Mouse (Mus musculus) MEL (cell line): ENCODE results near the gene Mfsd4b5. TPM values are rescaled to one million over a fixed set of nuclear protein-coding genes. Genes with fewer than 3 reads are reported as not detected.

ENCODE experiments used
- DNase-seq: peaks from one replicate; pipeline ENCODE4 v3.0.0; 2011; ENCODE audit warnings: low read depth, low spot score
- H3K27ac ChIP-seq: 2 replicates; pipeline ENCODE4 v1.5.1; 2012; ENCODE audit warnings: low read depth, mild to moderate bottlenecking, control low read depth, low read length, moderate library complexity; ENCODE audit not compliant: control insufficient read depth
- H3K27me3 ChIP-seq, 2 experiments: fragments of 150-350 bp in 1 of 2; sonication (generic) in 1 of 2; 2 replicates each; pipeline ENCODE4 v1.6.1; 2012; ENCODE audit warnings: low read length in 2 of 2, mild to moderate bottlenecking in 2 of 2, improper control_type of control experiment in 1 of 2, moderate library complexity in 1 of 2; ENCODE audit not compliant: insufficient read depth in 2 of 2, control insufficient read depth in 1 of 2
- H3K36me3 ChIP-seq, 2 experiments: 2 replicates each; pipeline ENCODE4 v1.6.1; 2012 to 2014; ENCODE audit warnings: low read length in 2 of 2, improper control_type of control experiment in 1 of 2, inconsistent platforms in 1 of 2, mild to moderate bottlenecking in 1 of 2; ENCODE audit not compliant: insufficient read depth in 2 of 2, control insufficient read depth in 1 of 2
- H3K4me1 ChIP-seq, 2 experiments: fragments of 150-350 bp in 1 of 2; sonication (generic) in 1 of 2; 2 replicates each; pipeline ENCODE4 v1.6.1; 2012; ENCODE audit warnings: low read length in 2 of 2, improper control_type of control experiment in 1 of 2, mild to moderate bottlenecking in 1 of 2; ENCODE audit not compliant: insufficient read depth in 2 of 2, control insufficient read depth in 1 of 2
- H3K4me3 ChIP-seq, 2 experiments: fragments of 150-350 bp in 1 of 2; sonication (generic) in 1 of 2; 2 replicates each; pipeline ENCODE4 v1.5.1; 2012; ENCODE audit warnings: low read depth in 2 of 2, low read length in 2 of 2, mild to moderate bottlenecking in 2 of 2, moderate library complexity in 2 of 2, control low read depth in 1 of 2, improper control_type of control experiment in 1 of 2; ENCODE audit not compliant: control insufficient read depth in 1 of 2, insufficient read depth in 1 of 2
- H3K79me2 ChIP-seq: 2 replicates; pipeline ENCODE4 v1.6.1; 2012; ENCODE audit warnings: mild to moderate bottlenecking, low read length, moderate library complexity; ENCODE audit not compliant: control insufficient read depth, poor library complexity, insufficient read depth
- H3K9ac ChIP-seq: 2 replicates; pipeline ENCODE4 v1.6.1; 2012; ENCODE audit warnings: low read depth, mild to moderate bottlenecking, control low read depth, low read length, moderate library complexity; ENCODE audit not compliant: control insufficient read depth, poor library complexity, severe bottlenecking
- H3K9me3 ChIP-seq: fragments of 150-350 bp; sonication (generic); replicated peaks from 2 replicates; pipeline ENCODE4 v1.6.1; 2012; ENCODE audit warnings: mild to moderate bottlenecking, low read length, improper control_type of control experiment, moderate library complexity; ENCODE audit not compliant: insufficient read depth
- CHD2 ChIP-seq: IDR thresholded peaks from 2 replicates; pipeline ENCODE4 v1.6.1; 2011; ENCODE audit warnings: low read length, improper control_type of control experiment
- CTCF ChIP-seq, 3 experiments: IDR thresholded peaks in 2 of 3; conservative IDR thresholded peaks in 1 of 3; 2 replicates each; pipeline ENCODE4 v1.5.1; 2011 to 2012; ENCODE audit warnings: low read length in 3 of 3, low read depth in 2 of 3, mild to moderate bottlenecking in 2 of 3, improper control_type of control experiment in 1 of 3, inconsistent platforms in 1 of 3, mixed read lengths in 1 of 3, moderate library complexity in 1 of 3; ENCODE audit not compliant: control insufficient read depth in 1 of 3, insufficient read depth in 1 of 3, poor library complexity in 1 of 3, severe bottlenecking in 1 of 3
- E2F4 ChIP-seq: IDR thresholded peaks from 2 replicates; pipeline ENCODE4 v1.6.1; 2011; ENCODE audit warnings: low read depth, low read length, improper control_type of control experiment, borderline replicate concordance
- ELF1 ChIP-seq: IDR thresholded peaks from 2 replicates; pipeline ENCODE4 v1.6.1; 2014; ENCODE audit warnings: low read depth, mild to moderate bottlenecking, inconsistent platforms, low read length, improper control_type of control experiment, moderate library complexity
- ETS1 ChIP-seq: IDR thresholded peaks from 2 replicates; pipeline ENCODE4 v1.6.1; 2012; ENCODE audit warnings: low read depth, mild to moderate bottlenecking, inconsistent platforms, low read length, improper control_type of control experiment, moderate library complexity
- GABPA ChIP-seq: IDR thresholded peaks from 2 replicates; pipeline ENCODE4 v1.6.1; 2012; ENCODE audit warnings: low read depth, mild to moderate bottlenecking, inconsistent platforms, low read length, improper control_type of control experiment, moderate library complexity
- HCFC1 ChIP-seq: IDR thresholded peaks from 2 replicates; pipeline ENCODE4 v1.6.1; 2012; ENCODE audit warnings: low read depth, mild to moderate bottlenecking, inconsistent platforms, low read length, improper control_type of control experiment, moderate library complexity
- JUND ChIP-seq: IDR thresholded peaks from 2 replicates; pipeline ENCODE4 v1.6.1; 2011; ENCODE audit warnings: low read depth, mild to moderate bottlenecking, improper control_type of control experiment, low read length
- MAFK ChIP-seq: IDR thresholded peaks from 2 replicates; pipeline ENCODE4 v1.6.1; 2011; ENCODE audit warnings: low read depth, mild to moderate bottlenecking, low read length, improper control_type of control experiment, borderline replicate concordance
- MEF2A ChIP-seq: IDR thresholded peaks from 2 replicates; pipeline ENCODE4 v1.6.1; 2014; ENCODE audit warnings: low read depth, mild to moderate bottlenecking, inconsistent platforms, low read length, improper control_type of control experiment; ENCODE audit not compliant: poor library complexity, insufficient replicate concordance, severe bottlenecking; ENCODE audit errors: extremely low read depth
- MYB ChIP-seq: IDR thresholded peaks from 2 replicates; pipeline ENCODE4 v1.6.1; 2011; ENCODE audit warnings: mild to moderate bottlenecking, low read depth, low read length, improper control_type of control experiment
- MYC ChIP-seq: IDR thresholded peaks from 2 replicates; pipeline ENCODE4 v1.6.1; 2011; ENCODE audit warnings: low read depth, mild to moderate bottlenecking, low read length, improper control_type of control experiment, moderate library complexity
- NELFE ChIP-seq: IDR thresholded peaks from 2 replicates; pipeline ENCODE4 v1.6.1; 2011; ENCODE audit warnings: low read depth, low read length, improper control_type of control experiment
- NRF1 ChIP-seq: IDR thresholded peaks from 2 replicates; pipeline ENCODE4 v1.6.1; 2014; ENCODE audit warnings: low read depth, mild to moderate bottlenecking, inconsistent platforms, low read length, improper control_type of control experiment, moderate library complexity; ENCODE audit not compliant: poor library complexity, insufficient read depth, severe bottlenecking
- POLR2A ChIP-seq, 2 experiments: IDR thresholded peaks; 2 replicates each; pipeline ENCODE4 v1.6.1; 2011 to 2012; ENCODE audit warnings: low read length in 2 of 2, mild to moderate bottlenecking in 2 of 2, control low read depth in 1 of 2, improper control_type of control experiment in 1 of 2, low read depth in 1 of 2, moderate library complexity in 1 of 2; ENCODE audit not compliant: control insufficient read depth in 1 of 2, insufficient read depth in 1 of 2, poor library complexity in 1 of 2
- POLR2AphosphoS2 ChIP-seq: IDR thresholded peaks from 2 replicates; pipeline ENCODE4 v1.6.1; 2011; ENCODE audit warnings: low read length, improper control_type of control experiment
- POLR2AphosphoS5 ChIP-seq: IDR thresholded peaks from 2 replicates; pipeline ENCODE4 v1.6.1; 2012; ENCODE audit warnings: low read depth, borderline replicate concordance, mild to moderate bottlenecking, inconsistent platforms, low read length, moderate library complexity, mixed read lengths
- SIN3A ChIP-seq: IDR thresholded peaks from 2 replicates; pipeline ENCODE4 v1.6.1; 2012; ENCODE audit warnings: low read length, improper control_type of control experiment, inconsistent platforms
- SMC3 ChIP-seq: IDR thresholded peaks from 2 replicates; pipeline ENCODE4 v1.6.1; 2011; ENCODE audit warnings: low read depth, low read length, improper control_type of control experiment
- TAL1 ChIP-seq: IDR thresholded peaks from 2 replicates; pipeline ENCODE4 v1.6.1; 2012; ENCODE audit warnings: mild to moderate bottlenecking, inconsistent platforms, low read length, moderate library complexity, mixed read lengths
- TBP ChIP-seq: IDR thresholded peaks from 2 replicates; pipeline ENCODE4 v1.8.0; 2011; ENCODE audit warnings: low read depth, low read length, improper control_type of control experiment
- TCF12 ChIP-seq: IDR thresholded peaks from 2 replicates; pipeline ENCODE4 v1.6.1; 2014; ENCODE audit warnings: low read depth, mild to moderate bottlenecking, inconsistent platforms, low read length, improper control_type of control experiment, moderate library complexity
- USF2 ChIP-seq, 2 experiments: IDR thresholded peaks; 2 replicates each; pipeline ENCODE4 v1.6.1; 2011 to 2012; ENCODE audit warnings: improper control_type of control experiment in 2 of 2, low read length in 2 of 2, borderline replicate concordance in 1 of 2, inconsistent platforms in 1 of 2, low read depth in 1 of 2, mild to moderate bottlenecking in 1 of 2; ENCODE audit not compliant: insufficient read depth in 1 of 2
- ZC3H11A ChIP-seq: IDR thresholded peaks from 2 replicates; pipeline ENCODE4 v1.6.1; 2012; ENCODE audit warnings: low read depth, mild to moderate bottlenecking, inconsistent platforms, low read length, improper control_type of control experiment
- ZKSCAN1 ChIP-seq: IDR thresholded peaks from 2 replicates; pipeline ENCODE4 v1.6.1; 2012; ENCODE audit warnings: low read depth, mild to moderate bottlenecking, inconsistent platforms, low read length, improper control_type of control experiment, moderate library complexity
- ZNF384 ChIP-seq: IDR thresholded peaks from 2 replicates; pipeline ENCODE4 v1.6.1; 2012; ENCODE audit warnings: low read depth, mild to moderate bottlenecking, inconsistent platforms, low read length, improper control_type of control experiment
- polyA plus RNA-seq, 2 experiments: library from polyadenylated mRNA; stranded (reverse) in 1 of 2; unstranded in 1 of 2; fragments of >175 nt in 1 of 2; fragments of >200 nt in 1 of 2; gene quantifications; 2 replicates each; pipeline versions ENCODE4 v1.2.1 to v1.2.4; 2012; ENCODE audit warnings: low replicate concordance in 2 of 2, low read depth in 1 of 2; ENCODE audit not compliant: insufficient read length in 2 of 2, insufficient read depth in 1 of 2, missing spikeins in 1 of 2
- total RNA-seq: library from RNA; depleted of rRNA; stranded (reverse); fragments of 300-350 nt; gene quantifications from 2 replicates; pipeline ENCODE4 v1.2.3, GENCODE M21; 2012

Gene Mfsd4b5
- total and polyA plus RNA-seq, 3 experiments, result not detected

DNA sequence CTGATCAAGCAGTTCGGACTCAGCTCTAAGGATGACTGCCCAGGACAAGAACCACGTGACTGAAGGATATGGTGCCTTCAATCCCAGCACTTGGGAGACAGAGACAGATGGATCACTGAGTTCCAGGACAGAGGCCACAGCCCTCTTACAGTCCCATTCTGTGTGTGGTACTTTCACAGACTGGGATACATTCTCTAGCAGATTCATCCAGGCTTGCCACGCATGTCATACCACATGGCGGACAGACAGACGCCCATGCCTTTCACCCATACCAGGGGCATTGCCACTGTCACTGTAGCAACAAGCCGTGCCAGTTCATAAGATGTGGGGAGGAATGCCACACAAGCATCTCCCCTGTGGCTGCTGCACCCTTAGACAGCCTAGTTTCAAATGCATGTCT is 44.3 kb upstream of the Mfsd4b5 start:
- Histone ChIP-seq H3K27me3 (no peaks in the 10 kb centered on the region), H3K9me3 (no peaks in the 10 kb centered on the region), H3K9ac (no peak overlapping the region), H3K4me3 (no peak overlapping the region), H3K4me1 (no peaks in the 10 kb centered on the region)
- DNase-seq, result no peak
- TF ChIP-seq ELF1, result no peak
- no peak for TF ChIP-seq HCFC1
- TF ChIP-seq ZKSCAN1, result no peak
- TF ChIP-seq MEF2A, result no peak
- TF ChIP-seq CTCF (IDR thresholded peaks at IDR 0.05 in 2 of 3, conservative IDR thresholded peaks at IDR 0.05 in 1 of 3; ENCODE audit: control insufficient read depth in 1 of 3, insufficient read depth in 1 of 3, low read depth in 2 of 3, low read length in 3 of 3, poor library complexity in 1 of 3, severe bottlenecking in 1 of 3), result no peak
- no peak for TF ChIP-seq TBP
- no peak for TF ChIP-seq SIN3A
- no peak for TF ChIP-seq TAL1
- no peak for TF ChIP-seq ZNF384
- TF ChIP-seq POLR2AphosphoS5, result no peak
- TF ChIP-seq USF2 (IDR thresholded peaks at IDR 0.05; ENCODE audit: borderline replicate concordance in 1 of 2, insufficient read depth in 1 of 2, low read depth in 1 of 2, low read length in 2 of 2), result no peak
- TF ChIP-seq E2F4, result no peak
- TF ChIP-seq MYB, result no peak
- TF ChIP-seq POLR2AphosphoS2, result no peak
- no peak for TF ChIP-seq ZC3H11A
- no peak for TF ChIP-seq NELFE
- no peak for TF ChIP-seq MAFK
- no peak for TF ChIP-seq ETS1
- TF ChIP-seq, all 39 proteins: peak for 0
- H3K27ac ChIP-seq, result no peak overlapping the region
- no peaks in the 10 kb centered on the region for H3K79me2 ChIP-seq
- H3K36me3 ChIP-seq, result no peaks in the 10 kb centered on the region

DNA sequence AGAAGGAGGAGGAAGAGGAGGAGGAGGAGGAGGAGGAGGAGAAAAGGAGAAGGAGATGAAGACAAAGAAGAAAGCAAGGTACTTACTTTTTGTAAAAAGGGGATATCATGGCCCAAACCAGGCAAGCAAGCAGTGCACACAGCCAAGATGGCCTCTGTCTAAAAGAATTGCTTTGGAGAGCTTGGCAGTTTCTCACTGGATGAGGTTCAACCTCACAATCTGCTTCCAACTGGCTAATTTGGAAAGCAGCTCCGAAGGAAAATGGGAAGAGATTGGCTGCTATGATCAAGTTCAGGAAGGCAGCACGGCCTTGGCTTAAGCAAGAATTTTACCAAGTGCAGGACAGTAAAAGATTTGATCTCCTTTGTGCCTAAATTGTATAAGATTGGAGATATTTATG is 43.2 kb upstream of the Mfsd4b5 start:
- no peaks in the 10 kb centered on the region for H3K9me3 ChIP-seq
- DNase-seq, result no peak
- H3K4me1 ChIP-seq, result no peaks in the 10 kb centered on the region
- H3K27me3 ChIP-seq, result no peaks in the 10 kb centered on the region
- H3K27ac ChIP-seq, result no peak overlapping the region
- no peak overlapping the region for H3K9ac ChIP-seq
- no peaks in the 10 kb centered on the region for H3K79me2 ChIP-seq
- H3K36me3 ChIP-seq, result no peaks in the 10 kb centered on the region
- no peak overlapping the region for H3K4me3 ChIP-seq
- no peak for TF ChIP-seq ETS1
- TF ChIP-seq SMC3, result no peak
- TF ChIP-seq JUND, result no peak
- TF ChIP-seq CTCF (IDR thresholded peaks at IDR 0.05 in 2 of 3, conservative IDR thresholded peaks at IDR 0.05 in 1 of 3; ENCODE audit: control insufficient read depth in 1 of 3, insufficient read depth in 1 of 3, low read depth in 2 of 3, low read length in 3 of 3, poor library complexity in 1 of 3, severe bottlenecking in 1 of 3), result no peak
- TF ChIP-seq TCF12, result no peak
- TF ChIP-seq TBP, result no peak
- TF ChIP-seq CHD2, result no peak
- no peak for TF ChIP-seq SIN3A
- no peak for TF ChIP-seq GABPA
- no peak for TF ChIP-seq NELFE
- TF ChIP-seq POLR2A (IDR thresholded peaks at IDR 0.05; ENCODE audit: control insufficient read depth in 1 of 2, insufficient read depth in 1 of 2, low read depth in 1 of 2, low read length in 2 of 2, poor library complexity in 1 of 2), result no peak
- no peak for TF ChIP-seq MAFK
- TF ChIP-seq NRF1, result no peak
- no peak for TF ChIP-seq POLR2AphosphoS5
- TF ChIP-seq MYC, result no peak
- no peak for TF ChIP-seq USF2 (IDR thresholded peaks at IDR 0.05; ENCODE audit: borderline replicate concordance in 1 of 2, insufficient read depth in 1 of 2, low read depth in 1 of 2, low read length in 2 of 2)
